Mouse (Mus musculus): ENCODE measurements at regions not wholly inside any gene's neighbourhood (a gene's known extent, or its start where the extent isn't known, plus 50 kb on each side); places are given as distances from the start of the nearest gene placed in this dataset.

DNA sequence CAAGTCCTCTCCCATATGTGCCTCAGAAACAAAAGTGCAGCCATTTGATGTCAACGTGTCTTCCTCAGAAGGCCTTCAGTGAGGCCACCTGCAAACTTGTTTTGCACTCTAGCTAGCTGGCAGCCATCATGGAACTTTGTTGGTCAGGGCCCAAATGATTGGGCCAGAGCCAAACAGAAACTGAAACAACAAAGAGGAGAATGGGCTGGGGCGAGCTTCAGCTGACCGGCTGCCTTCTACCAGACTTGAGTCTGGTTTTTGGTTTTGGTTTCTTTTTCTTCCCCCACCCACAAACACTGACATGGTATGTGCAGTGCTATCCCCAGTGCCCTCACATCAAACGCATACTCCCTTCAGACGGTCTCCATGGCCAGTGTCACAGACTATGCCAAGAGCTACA is 183.7 kb downstream of the Prkcq start:
- no peak for TF ChIP-seq CTCF (IDR thresholded peaks at IDR 0.05; ENCODE audit: extremely low read depth, insufficient read depth, insufficient read length, insufficient replicate concordance)
- no peak for TF ChIP-seq POLR2A (IDR thresholded peaks at IDR 0.05; ENCODE audit: low read depth, low read length)
